Mouse (Mus musculus) adrenal gland, postnatal 10 days (tissue): ENCODE measurements around the gene Lpar5. TPM values are rescaled to one million over a fixed set of nuclear protein-coding genes. Genes with fewer than 3 reads are reported as not detected.

Source experiments
- DNase-seq: peaks from one replicate; pipeline ENCODE4 v3.0.0; 2021; ENCODE audit warnings: mixed read lengths
- microRNA-seq: library from miRNA; unstranded; fragments of <30 nt; microRNA quantifications from one replicate; pipeline ENCODE4 v1.2.0, GENCODE M21; 2021
- total RNA-seq, 2 experiments: library from RNA; stranded (reverse); gene quantifications; 2 replicates each; pipeline ENCODE4 v1.2.3; 2021

The Lpar5 gene
- total RNA-seq, 2 experiments from 2014 or later, result 0.90 to 1.4 TPM

DNA sequence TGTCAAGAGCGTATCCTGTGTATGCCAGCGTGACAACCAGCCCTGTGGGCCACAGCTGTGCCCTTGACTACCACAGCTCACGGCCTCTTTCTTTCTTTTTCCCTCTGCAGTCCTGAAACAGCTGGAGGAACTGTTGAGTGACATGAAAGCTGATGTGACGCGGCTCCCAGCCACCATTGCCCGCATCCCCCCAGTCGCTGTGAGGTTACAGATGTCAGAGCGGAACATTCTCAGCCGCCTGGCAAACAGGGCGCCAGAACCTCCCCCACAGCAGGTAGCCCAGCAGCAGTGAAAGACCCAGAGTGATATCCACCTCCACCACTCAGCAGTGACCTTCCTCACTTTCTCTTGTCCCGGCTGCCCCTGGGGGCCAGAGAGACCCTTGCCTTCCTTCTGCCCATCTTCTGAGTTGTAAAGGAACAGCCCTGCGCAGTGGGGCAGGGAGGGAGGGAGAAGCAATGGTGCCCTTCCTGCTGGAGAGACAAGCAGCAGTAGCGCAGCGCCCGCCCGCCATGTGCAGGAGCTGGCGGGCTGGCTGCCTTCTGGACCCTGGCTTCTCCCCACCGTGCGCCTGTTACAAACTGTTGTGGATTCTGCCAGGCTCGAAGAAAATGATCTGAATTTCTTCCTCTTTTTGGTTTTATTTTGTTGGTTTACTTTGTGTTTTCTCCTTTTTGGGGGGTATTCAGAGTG is 62.1 kb downstream of the Lpar5 start:
- DNase-seq, result no peak

- peak; percentile 92 for DNase-seq
These were observed 63.8 kb downstream of the Lpar5 start, which contains the start of gene Nop2 for GRCm38 (mm10) chr6:125131302-125132156. Nop2 (plus strand) TSS chr6:125131909.

Small RNA genes lying within 50 kb of the gene (microRNA-seq; reads per million reads assigned to microRNA genes)
- 1.8 reads per million for gene Mir7045

Other genes starting within 250 kb of the Lpar5 start
- gene Usp5, start 238.4 kb upstream of the Lpar5 start, total RNA-seq, result 100 to 1,000 TPM in 1 of 2 experiments, 10 to 100 TPM in 1; 89.2 to 111 TPM
- 10 to 100 TPM; 26.3 to 28.8 TPM for gene Cdca3, start 238.4 kb upstream of the Lpar5 start, total RNA-seq
- 1 to 10 TPM; 7.5 to 9.7 TPM for gene Gnb3, start 227.6 kb upstream of the Lpar5 start, total RNA-seq
- 10 to 100 TPM; 26.6 to 29.6 TPM for gene P3h3, start 210.2 kb upstream of the Lpar5 start, total RNA-seq
- 1 to 10 TPM; 3.5 to 5.2 TPM for gene Gpr162, start 203.9 kb upstream of the Lpar5 start, total RNA-seq
- gene Cd4, start 179.7 kb upstream of the Lpar5 start, total RNA-seq, result 1 to 10 TPM; 3.8 to 4.0 TPM
- 1 to 10 TPM; 1.4 to 1.8 TPM for gene Lag3, start 156.2 kb upstream of the Lpar5 start, total RNA-seq
- gene Ptms, start 147.8 kb upstream of the Lpar5 start, total RNA-seq, result 100 to 1,000 TPM; 824 to 887 TPM
- 100 to 1,000 TPM; 271 to 288 TPM for gene Mlf2, start 136.5 kb upstream of the Lpar5 start, total RNA-seq
- gene Cops7a, start 102.4 kb upstream of the Lpar5 start, total RNA-seq, result 100 to 1,000 TPM; 122 to 129 TPM
- 1 to 10 TPM; 3.8 to 5.6 TPM for gene Pianp, start 71.2 kb upstream of the Lpar5 start, total RNA-seq
- 10 to 100 TPM; 43.3 to 52.6 TPM for gene Zfp384, start 58.8 kb upstream of the Lpar5 start, total RNA-seq
- 10 to 100 TPM; 72.5 to 83.1 TPM for gene Ing4, start 28.2 kb upstream of the Lpar5 start, total RNA-seq
- 1 to 10 TPM; 4.6 to 7.5 TPM for gene Acrbp, start 18.2 kb upstream of the Lpar5 start, total RNA-seq
- 100 to 1,000 TPM; 156 to 198 TPM for gene Chd4, start 28.1 kb downstream of the Lpar5 start, total RNA-seq
- 10 to 100 TPM; 36.7 to 42.2 TPM for gene Nop2, start 64.0 kb downstream of the Lpar5 start, total RNA-seq
- 10 to 100 TPM; 16.7 to 30.1 TPM for gene Iffo1, start 77.3 kb downstream of the Lpar5 start, total RNA-seq
- gene Gapdh, start 98.5 kb downstream of the Lpar5 start, total RNA-seq, result 1,000 to 10,000 TPM; 1,844 to 1,863 TPM
- 10 to 100 TPM; 46.9 to 62.7 TPM for gene Ncapd2, start 123.8 kb downstream of the Lpar5 start, total RNA-seq
- 100 to 1,000 TPM; 250 to 274 TPM for gene Mrpl51, start 123.9 kb downstream of the Lpar5 start, total RNA-seq
- 10 to 100 TPM; 16.4 to 32.8 TPM for gene Vamp1, start 147.6 kb downstream of the Lpar5 start, total RNA-seq
- gene Tapbpl, start 163.9 kb downstream of the Lpar5 start, total RNA-seq, result 10 to 100 TPM; 13.0 to 13.4 TPM
- 1 to 10 TPM; 1.9 to 2.2 TPM for gene Cd27, start 169.1 kb downstream of the Lpar5 start, total RNA-seq
- gene Tuba3a, start 218.1 kb downstream of the Lpar5 start, total RNA-seq, result not detected
- gene Ltbr, start 246.0 kb downstream of the Lpar5 start, total RNA-seq, result 10 to 100 TPM; 64.5 to 70.3 TPM